Mouse (Mus musculus) neural tube, embryonic 14.5 days (tissue): ENCODE measurements around the gene Frmd5. TPM values are rescaled to one million over a fixed set of nuclear protein-coding genes. Genes with fewer than 3 reads are reported as not detected.
"Not testable (repeated sequence)": the region's sequence is repeated elsewhere in the genome, so short reads cannot be mapped to it uniquely, and the experiment has no call there.

Experiments used
- ATAC-seq: fragments of 200-750 bp; cut with Nextera tagmentation; 2 replicates; pipeline ENCODE4 v1.8.0; 2017; ENCODE audit warnings: low read depth, mild to moderate bottlenecking, moderate TSS enrichment, moderate library complexity
- H3K27ac ChIP-seq: fragments of 300-500 bp; sonication (generic); 2 replicates; pipeline ENCODE4 v1.5.1; 2014; ENCODE audit warnings: low read depth, mild to moderate bottlenecking, control low read depth, low read length, moderate library complexity, mixed read lengths
- H3K27me3 ChIP-seq: fragments of 300-500 bp; sonication (generic); 2 replicates; pipeline ENCODE4 v1.6.1; 2014; ENCODE audit warnings: low read length; ENCODE audit not compliant: control insufficient read depth, insufficient read depth
- H3K36me3 ChIP-seq: fragments of 300-500 bp; sonication (generic); 2 replicates; pipeline ENCODE4 v1.6.1; 2014; ENCODE audit warnings: low read length, mixed read lengths; ENCODE audit not compliant: control insufficient read depth, insufficient read depth
- H3K4me1 ChIP-seq: fragments of 300-500 bp; sonication (generic); 2 replicates; pipeline ENCODE4 v1.6.1; 2014; ENCODE audit warnings: low read length; ENCODE audit not compliant: control insufficient read depth, insufficient read depth
- H3K4me2 ChIP-seq: fragments of 300-500 bp; sonication (generic); 2 replicates; pipeline ENCODE4 v1.6.1; 2014; ENCODE audit warnings: mild to moderate bottlenecking, low read depth, low read length, control low read depth
- H3K4me3 ChIP-seq: fragments of 300-500 bp; sonication (generic); 2 replicates; pipeline ENCODE4 v1.5.1; 2014; ENCODE audit warnings: low read depth, low read length, control low read depth, mixed read lengths
- H3K9ac ChIP-seq: fragments of 300-500 bp; sonication (generic); replicated peaks from 2 replicates; pipeline ENCODE4 v1.6.1; 2014; ENCODE audit warnings: low read depth, mild to moderate bottlenecking, control low read depth, low read length, mixed read lengths
- H3K9me3 ChIP-seq: fragments of 300-500 bp; sonication (generic); 2 replicates; pipeline ENCODE4 v1.6.1; 2016; ENCODE audit warnings: low read length; ENCODE audit not compliant: control insufficient read depth
- WGBS: fragments of 180-500 bp; shearing (Covaris S2); extraction: QIAGEN DNeasy Blood & Tissue Kit; methylation state at CpG from one replicate; pipeline ENCODE4 v1.1.7; 2014; 5-methylcytosine and 5-hydroxymethylcytosine counted together
- polyA plus RNA-seq: library from polyadenylated mRNA; unstranded; fragments of >200 nt; fragmentation: Nextera tagmentation; extraction: Ambion mirVana; gene quantifications from 2 replicates; pipeline ENCODE4 v1.2.1, GENCODE M21; 2014

Frmd5 gene
- polyA plus RNA-seq, 1 experiment from 2014 or later = 31.2 TPM

DNA sequence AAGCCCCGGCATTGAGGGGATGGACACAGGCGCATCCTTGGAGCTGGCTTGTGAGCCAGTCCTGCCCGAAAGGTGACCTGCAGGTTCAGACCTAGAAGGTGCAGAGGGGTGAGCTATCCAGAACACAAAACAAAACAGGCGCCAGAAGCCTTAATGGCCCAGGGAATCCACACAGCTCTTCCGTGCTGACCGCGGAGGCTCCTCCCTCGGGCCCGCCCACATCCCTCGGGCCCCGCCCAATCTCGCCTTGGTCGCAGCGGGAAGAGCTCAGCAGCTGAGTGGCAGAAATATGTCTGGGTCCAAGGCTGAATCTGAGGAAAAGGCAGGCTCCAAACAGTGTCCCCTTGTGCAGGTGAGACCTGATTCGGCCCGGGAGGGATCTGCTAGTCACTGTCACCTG, 297.3 kb downstream of the Frmd5 start:
- 24% methylated on average over 16 of the region's 16 CpGs for WGBS
- peak overlapping the region; percentile 27 for H3K4me3 ChIP-seq
- H3K9me3 ChIP-seq = no peaks in the 10 kb centered on the region
- H3K4me1 ChIP-seq = peaks cover 13% of the 10 kb centered on the region; the same call in 1 of the 2 replicates
- H3K9ac ChIP-seq = peak overlapping the region; percentile 37; the same call in 1 of the 2 replicates
- H3K27me3 ChIP-seq = no peaks in the 10 kb centered on the region
- H3K36me3 ChIP-seq = no peaks in the 10 kb centered on the region
- peak overlapping the region; percentile 42 for H3K4me2 ChIP-seq
- H3K27ac ChIP-seq = no peak overlapping the region
- ATAC-seq = no peak

DNA sequence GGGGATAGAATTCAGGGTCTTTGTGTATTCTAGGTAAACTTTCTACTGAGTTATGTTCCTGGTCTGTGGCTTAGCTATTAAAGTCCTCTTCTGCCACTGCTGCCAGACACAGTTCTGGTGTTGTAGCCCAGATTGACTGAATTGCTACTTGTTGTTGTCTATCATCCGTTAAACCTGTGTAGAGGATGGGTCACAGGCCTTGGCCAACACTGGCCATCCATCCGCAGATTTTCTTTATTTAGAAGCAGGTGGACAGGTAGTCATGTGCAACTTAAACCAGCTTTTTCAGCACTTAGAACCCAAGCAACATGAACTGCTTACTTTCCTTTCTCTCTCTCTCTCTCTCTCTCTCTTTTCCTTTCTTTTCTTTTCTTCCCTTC, 298.9 kb downstream of the Frmd5 start:
- Histone ChIP-seq H3K4me3 (no peak overlapping the region), H3K27me3 (no peaks in the 10 kb centered on the region), H3K4me1 (peaks cover 13% of the 10 kb centered on the region; the same call in 1 of the 2 replicates), H3K36me3 (no peaks in the 10 kb centered on the region), H3K9ac (no peak overlapping the region), H3K9me3 (no peaks in the 10 kb centered on the region), H3K4me2 (peak overlapping the region; percentile 58), H3K27ac (no peak overlapping the region)
- no peak for ATAC-seq
- WGBS = 88% methylated on average over 2 of the region's 2 CpGs

DNA sequence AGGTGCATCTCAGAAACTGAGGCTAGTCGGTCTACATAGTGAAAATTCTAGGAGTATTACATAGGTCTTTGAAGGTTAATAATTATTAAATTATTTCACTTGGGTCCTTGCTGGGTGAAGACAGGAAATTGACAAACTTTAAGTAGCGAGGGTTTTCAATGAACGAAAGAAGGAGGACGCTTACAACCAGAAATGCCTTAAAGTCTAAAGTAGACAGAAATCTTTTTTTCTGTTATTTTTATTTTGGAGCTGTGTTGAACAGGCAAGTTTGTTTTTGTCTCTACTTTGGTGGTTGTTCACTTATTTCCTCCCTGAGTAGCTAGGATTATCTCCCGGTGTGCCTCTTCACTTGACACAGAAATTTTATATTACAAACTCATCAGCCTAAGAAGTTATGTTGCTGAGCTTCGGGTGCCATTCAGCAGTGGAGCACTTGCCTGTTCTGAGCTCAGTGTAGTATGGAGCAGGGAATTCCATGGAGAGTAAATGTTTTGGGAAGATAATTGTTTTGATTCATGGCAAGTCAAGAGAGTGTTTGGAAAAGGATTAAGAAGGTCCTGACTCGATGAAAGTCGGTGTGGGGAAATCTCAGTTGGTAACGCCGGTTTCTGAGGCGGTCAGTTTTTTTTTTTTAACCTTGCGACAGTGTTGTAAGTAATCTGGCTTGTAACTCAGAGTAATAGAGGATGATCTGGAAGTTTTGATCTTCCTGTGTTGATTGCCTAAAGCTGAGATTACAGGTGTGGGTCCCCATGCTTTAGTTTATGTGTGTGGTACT, 299.5 kb downstream of the Frmd5 start:
- Histone ChIP-seq H3K4me1 (peaks cover 13% of the 10 kb centered on the region; the same call in 1 of the 2 replicates), H3K4me3 (peak overlapping the region; percentile 49), H3K27me3 (no peaks in the 10 kb centered on the region), H3K36me3 (no peaks in the 10 kb centered on the region), H3K27ac (no peak overlapping the region), H3K9me3 (no peaks in the 10 kb centered on the region), H3K4me2 (peak overlapping the region; percentile 58), H3K9ac (no peak overlapping the region; the same call in 1 of the 2 replicates)
- ATAC-seq = no peak
- 25% methylated on average over 12 of the region's 12 CpGs for WGBS

DNA sequence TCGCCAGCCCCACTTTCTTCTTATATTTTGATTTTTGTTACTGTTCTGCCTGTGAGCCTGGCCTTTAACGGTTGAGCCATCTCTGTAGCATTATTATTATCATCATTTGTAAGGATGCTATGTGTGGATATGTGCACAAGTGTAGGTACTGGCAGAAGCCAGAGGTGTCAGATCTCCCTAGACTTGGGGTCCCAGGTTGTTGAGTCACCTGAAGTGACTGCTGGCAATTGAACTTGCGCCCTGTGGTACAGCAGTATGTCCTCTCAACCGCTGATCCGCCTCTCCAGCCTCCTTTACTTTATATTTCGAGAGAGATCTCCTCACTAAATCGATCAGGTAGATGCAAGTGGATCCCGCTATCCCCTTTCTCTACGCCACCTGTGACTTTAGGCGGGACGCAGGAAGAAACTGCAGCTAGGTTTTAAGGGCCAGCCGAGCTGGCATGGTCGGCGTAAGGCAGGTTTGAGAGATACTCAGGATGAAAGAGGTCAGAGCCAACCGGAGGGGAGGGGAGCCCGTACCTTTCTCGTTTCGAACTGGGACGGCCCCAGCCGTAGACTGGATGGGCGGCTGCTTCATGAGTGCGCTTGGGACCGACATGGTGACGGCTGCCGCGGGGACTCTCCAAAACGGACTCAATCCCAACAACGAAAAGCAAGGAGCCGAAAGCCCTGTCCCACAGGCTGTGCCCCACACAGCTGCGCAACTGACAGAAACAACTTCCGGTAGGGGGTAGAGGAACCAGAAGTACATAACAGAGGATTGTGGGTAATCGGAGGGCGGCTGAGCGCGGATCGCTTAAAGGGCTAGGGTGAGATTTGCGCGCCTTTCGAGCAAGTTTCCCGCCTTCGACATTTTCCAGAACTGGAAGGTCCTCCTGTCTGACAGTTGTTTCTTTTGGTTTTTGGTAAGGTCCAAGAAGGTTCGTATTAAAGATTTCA, 300.7 kb downstream of the Frmd5 start, which contains the start of the genes Mfap1a and Wdr76:
TSS of gene Mfap1a (minus strand) at position 724 of the 941 bp plus-strand sequence.
TSS of gene Wdr76 (plus strand) at position 782 of the 941 bp plus-strand sequence.
- not testable (repeated sequence) for H3K36me3 ChIP-seq, H3K27me3 ChIP-seq, H3K27ac ChIP-seq, H3K9me3 ChIP-seq
- Histone ChIP-seq H3K4me1 (peaks cover 13% of the 10 kb centered on the region; the same call in 1 of the 2 replicates), H3K4me2 (peak within 1 kb of the TSS; percentile 58), H3K4me3 (peak within 1 kb of the TSS; percentile 49), H3K9ac (peak within 1 kb of the TSS; percentile 50)
- ATAC-seq = peak; percentile 94
- 3% methylated on average over 38 of the region's 42 CpGs for WGBS

DNA sequence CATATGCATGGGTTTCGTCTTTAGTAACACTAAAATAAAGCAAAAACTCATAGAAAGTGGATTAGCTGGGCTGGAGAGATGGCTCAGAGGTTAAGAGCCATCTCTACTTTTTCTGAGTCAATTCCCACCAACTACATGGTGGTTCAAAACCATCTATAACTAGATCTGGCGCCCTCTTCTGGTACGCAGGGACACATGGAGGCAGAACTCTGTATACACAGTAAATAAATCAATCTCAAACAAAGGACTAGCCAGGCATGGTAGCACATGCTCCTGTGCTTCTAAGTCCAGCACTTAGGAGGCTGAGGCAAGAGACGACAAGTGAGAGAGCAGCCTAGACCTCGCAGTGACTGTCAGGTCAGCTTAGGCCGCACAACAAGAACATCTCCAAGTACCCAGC, 305.3 kb downstream of the Frmd5 start:
- H3K36me3 ChIP-seq, ATAC-seq, H3K4me2 ChIP-seq, H3K4me1 ChIP-seq, H3K27me3 ChIP-seq, H3K4me3 ChIP-seq, H3K9ac ChIP-seq, H3K9me3 ChIP-seq, H3K27ac ChIP-seq: not testable (repeated sequence)
- 62% methylated on average over 2 of the region's 6 CpGs for WGBS

Other genes with a start within 250 kb of the Frmd5 start
- 45.8 and 46.5 TPM in 2 replicates for gene Casc4, start 59.9 kb upstream of the Frmd5 start, polyA plus RNA-seq
- 37.7 and 42.0 TPM in 2 replicates for gene Ctdspl2, start 148.9 kb upstream of the Frmd5 start, polyA plus RNA-seq
- gene Mageb3, start 149.0 kb upstream of the Frmd5 start, polyA plus RNA-seq = 0.26 and 0.36 TPM in 2 replicates
- 11.4 and 14.3 TPM in 2 replicates for gene Eif3j1, start 221.5 kb upstream of the Frmd5 start, polyA plus RNA-seq